Mouse (Mus musculus) embryo, embryonic 11 days (tissue): Measurements from ENCODE around the gene Clp1.
A peak's percentile ranks its signal among the peaks of the same experiment; 100 is the strongest.

Experiments
- DNase-seq: peaks from one replicate; pipeline ENCODE4 v3.0.0-alpha.2; 2015

Gene Clp1

DNA sequence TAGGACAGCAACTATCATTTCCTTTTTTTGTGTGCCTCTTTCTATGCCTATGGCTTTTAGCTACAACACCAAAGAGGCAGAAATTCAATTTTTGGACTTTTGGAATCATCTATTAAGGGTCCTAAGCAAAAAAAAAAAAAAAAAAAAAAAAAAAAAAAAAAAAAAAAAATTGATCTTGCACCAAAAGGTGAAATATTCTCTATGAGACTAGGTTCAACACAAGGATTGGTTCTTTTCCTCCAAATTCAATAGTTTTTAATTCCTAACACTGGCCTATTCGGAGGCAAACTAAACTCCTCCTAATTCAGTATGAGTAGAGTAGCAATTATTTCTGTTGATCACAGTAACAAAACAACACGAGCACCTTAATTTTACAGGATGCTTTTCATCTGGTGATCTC, 15.3 kb downstream of the Clp1 start:
- DNase-seq = no peak

DNA sequence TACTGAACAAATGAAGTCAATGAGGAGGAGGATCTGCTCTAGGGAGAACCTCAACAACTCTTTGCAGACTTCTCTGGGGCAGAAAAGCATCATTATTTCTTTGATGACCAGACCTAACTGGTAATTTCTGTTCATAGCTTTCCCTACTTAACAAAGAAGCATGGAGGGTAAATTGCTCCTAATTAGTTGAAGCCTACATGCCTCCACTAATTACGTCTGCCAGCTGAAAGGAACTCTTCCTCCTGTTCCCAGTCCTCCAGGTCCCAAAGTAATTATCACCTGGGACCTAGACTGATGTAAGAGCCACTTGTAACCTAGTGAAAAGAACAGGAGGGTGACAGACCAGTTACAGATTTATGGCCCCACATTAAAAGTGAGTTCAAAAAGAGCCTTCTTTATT, 19.6 kb downstream of the Clp1 start:
- no peak for DNase-seq

DNA sequence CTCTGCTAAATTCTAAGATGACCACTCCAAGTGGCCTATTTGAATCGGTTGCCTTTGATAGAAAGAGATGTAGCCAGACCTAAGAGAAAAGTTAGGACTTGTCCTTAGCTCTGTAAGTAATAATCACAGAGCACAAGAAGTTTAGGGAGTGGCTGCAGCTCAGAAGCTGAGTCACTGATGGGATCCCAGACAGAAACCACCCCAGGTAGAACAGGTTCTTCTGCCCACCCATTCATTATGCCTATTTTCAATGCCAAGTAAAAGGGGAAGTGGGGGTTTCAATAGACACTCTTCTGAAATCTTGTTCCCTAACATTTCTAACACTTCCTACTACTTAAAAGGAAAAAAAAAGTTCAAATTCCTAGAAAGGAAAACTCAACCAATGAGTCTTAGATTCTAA, 21.9 kb downstream of the Clp1 start:
- DNase-seq = no peak

DNA sequence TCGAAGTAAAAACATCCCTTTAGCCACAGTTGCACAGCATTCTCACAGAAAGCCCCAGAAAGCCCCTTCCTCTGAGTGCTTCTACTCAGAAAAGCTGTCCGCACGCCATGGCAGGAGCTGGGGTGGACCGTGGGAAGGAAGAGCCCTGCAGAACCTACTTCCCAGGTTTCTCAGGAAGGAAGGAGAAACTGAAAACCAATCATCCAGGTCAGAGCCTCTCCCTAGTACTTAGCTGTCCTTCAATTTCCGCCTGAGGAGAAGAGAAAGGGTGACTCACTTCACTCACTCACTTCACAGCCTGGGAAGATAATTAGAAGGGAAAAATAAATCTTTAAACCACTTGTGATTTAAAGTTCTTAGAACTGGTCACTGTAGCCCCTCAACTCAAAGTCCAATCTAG, 22.8 kb downstream of the Clp1 start:
- no peak for DNase-seq

DNA sequence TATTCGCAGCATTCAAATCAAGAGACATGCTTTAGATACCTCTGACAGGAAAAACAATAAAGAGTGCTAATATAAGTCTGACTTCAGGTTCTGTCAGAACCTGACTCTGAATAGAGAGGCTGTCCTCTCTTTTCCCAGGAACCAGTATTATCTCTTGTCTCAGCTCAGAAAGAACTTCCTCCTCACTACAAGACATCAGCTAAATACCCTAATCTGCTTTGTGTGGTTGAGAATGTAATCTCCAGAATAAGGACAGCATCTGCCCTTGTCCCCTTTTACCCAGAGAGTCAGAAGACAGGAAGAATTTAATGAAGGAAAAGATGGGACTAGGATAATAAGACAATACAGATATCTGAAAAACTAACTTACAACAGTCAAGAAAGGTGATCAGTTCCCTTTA, 23.7 kb downstream of the Clp1 start:
- DNase-seq = no peak

DNA sequence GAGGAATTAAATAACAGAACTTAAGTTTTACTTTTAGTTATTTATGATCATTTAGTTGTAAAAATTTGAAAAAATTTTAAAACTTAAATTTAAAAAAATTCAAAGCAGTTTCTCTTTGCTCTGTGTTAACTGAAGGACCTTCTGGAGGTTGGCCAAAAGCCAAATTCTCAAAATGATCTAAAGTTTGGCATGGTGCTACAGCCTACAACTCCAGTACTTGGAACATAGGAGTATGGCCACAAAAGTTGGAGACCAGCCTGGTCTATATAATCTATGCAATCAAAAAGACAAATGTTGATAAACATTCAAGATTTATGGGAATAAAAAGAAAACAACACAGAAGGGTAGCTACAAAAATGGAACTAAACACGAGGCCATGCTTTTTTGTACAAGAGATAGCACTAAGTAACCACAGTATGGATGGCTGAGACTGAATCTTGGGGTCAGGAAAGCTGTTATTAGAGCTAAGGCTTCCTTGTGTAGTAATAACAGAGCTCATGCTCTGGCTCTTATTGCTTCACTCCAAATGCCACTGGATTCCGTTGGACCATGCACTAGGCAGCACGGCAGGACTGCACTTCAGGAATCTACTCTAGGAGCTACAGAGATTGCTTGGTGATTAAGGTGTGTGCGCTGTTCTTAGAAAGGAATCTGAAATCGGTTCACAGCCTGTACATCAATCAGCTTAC, 32.0 kb downstream of the Clp1 start:
- DNase-seq = no peak

DNA sequence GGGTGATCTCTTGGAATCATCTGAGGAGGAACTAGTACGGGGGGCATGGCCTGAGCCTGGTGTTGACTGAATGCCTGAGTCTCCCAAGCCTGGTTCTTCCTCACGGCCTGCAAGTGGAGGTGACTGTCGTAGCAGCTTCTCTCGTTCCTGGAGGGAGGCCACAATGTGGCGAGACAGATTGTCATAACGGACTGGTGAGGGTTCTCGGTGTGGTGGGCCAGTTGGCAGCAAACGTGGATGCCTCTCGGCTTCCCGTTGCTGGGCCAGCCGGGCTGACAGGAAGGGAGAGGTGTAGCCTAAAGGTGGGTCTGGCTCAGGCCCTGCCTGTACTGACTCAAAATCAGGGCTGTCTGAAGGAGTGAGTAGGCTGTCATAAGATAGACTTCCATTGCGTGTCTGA, 37.1 kb downstream of the Clp1 start:
- DNase-seq = no peak

DNA sequence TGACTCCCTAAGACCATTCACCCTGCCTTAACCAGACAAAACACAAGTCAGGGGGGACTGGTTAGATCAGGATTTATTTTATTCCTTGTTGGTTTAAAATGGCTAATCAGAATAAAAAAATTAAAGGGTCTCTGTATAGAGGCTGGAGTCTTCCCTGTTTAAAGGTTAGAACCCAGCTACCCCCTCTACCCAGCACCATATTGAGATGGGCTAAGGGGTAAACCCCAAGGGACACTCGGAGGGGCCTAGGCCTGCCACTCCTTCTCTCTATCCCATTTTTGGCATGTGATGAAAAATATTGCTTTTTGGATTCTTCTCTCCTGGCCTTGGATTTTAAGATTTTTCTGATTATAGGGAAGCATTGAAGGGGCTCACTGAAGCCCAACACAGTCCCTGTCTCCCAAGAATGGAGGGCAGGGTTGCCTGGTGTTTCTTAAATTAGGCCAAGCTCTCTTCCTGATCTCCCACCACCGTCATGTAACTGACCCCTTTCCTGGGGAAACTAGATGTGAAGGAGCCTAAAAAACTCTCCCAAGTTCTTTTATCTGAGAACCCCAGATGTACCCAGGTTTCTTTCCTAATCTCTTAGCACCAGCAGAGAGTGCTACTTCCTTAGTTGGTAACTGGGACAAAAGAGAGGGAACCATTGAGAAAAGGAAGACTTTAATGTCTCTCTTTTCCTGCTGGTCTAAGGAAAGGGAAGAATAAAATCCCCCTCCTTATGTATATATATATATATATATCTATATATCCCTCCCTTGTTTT, 38.9 kb downstream of the Clp1 start:
- no peak for DNase-seq

DNA sequence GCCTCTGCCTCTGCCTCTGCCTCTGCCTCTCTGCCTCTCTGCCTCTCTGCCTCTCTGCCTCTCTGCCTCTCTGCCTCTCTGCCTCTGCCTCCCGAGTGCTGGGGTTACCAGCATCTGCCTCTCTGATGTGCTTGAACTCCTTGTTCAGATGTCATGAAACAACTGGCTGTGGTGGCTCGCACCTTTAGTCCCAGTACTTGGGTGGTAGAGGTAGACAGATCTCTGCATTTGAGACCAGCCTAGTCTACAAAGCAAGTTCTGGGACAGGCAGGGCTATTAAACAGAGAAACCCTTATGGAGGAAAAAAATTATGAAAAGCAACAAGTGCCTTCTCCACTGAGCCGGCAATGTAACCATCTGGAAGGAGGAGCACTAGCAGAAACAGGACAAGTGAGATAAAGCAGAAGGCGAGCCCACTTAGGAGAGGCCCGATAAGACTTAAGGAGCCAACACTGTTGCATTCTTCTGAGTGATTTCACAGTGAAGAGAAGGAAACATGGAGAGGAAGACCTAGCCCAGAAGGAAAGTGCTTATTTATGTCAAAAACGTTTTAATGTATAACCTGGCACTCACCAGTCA, 44.5 kb downstream of the Clp1 start:
- DNase-seq = no peak

DNA sequence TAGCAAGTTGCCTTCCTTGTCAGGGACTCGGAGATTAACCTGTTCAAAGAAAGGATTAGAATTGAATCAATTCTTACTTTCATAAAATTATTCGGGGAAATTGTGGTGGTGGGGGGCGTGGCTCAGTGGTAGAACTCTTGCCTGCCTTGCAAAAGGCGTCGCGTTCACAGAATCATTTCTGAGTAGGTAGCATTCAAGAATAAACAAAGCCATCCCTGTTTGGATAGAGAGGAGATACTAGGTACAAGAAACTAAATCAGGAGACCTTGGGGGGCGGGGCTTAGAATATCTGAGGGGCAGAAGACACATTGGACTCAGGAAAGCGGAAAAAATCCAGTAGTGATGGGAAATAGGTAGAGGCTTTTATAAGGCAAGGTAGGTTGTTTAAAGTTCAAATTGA, 48.1 kb downstream of the Clp1 start, which contains the start of gene Tmx2:
Gene Tmx2, minus strand, starts transcription at position 125 of the 400 bp plus-strand sequence.
- DNase-seq = no peak

DNA sequence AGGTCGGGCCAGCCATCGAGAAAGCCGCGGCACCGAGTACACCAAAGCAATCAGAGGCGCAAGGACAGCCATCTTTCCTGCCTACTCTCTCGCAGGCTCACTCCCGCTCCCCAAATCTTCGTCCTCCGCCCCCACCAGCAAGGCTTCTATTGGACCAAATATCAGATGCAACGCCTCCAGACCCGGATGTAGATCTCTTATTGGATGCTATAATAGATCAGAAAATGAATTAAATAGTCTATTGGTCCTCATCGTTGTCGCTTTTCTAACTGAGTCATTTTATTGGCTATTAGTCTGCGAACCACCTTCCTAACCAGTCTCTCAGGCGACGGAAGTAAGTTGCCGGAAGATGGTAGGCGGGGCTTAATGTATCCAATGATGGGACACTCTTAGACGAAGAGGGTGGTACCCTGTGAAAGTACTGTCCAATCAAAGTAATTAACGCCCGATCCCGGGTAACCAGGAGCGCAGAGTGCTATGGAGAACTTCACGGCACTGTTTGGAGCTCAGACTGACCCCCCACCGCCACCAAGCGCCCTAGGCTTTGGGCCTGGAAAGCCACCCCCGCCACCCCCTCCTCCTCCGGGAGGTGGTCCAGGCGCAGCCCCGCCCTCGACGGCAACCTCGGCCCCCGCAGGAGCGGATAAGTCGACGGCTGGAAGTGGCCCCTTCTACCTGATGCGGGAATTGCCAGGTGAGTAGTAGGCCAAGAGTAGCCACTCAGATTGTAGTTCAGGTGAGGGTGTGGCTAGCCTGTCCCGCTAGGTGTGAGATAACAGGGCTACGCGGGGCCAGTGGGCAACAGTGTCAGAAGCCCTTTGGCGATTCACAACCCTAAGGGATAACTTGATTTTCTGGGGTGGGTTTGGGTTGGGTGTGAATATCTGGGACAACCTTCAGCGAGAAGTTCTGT, 48.9 kb downstream of the Clp1 start, which contains the start of the genes Gm28635 and Med19:
Gene Gm28635, minus strand, starts transcription at position 74 of the 913 bp plus-strand sequence.
Gene Med19, plus strand, starts transcription at position 435 of the 913 bp plus-strand sequence.
- DNase-seq = peak; percentile 99

DNA sequence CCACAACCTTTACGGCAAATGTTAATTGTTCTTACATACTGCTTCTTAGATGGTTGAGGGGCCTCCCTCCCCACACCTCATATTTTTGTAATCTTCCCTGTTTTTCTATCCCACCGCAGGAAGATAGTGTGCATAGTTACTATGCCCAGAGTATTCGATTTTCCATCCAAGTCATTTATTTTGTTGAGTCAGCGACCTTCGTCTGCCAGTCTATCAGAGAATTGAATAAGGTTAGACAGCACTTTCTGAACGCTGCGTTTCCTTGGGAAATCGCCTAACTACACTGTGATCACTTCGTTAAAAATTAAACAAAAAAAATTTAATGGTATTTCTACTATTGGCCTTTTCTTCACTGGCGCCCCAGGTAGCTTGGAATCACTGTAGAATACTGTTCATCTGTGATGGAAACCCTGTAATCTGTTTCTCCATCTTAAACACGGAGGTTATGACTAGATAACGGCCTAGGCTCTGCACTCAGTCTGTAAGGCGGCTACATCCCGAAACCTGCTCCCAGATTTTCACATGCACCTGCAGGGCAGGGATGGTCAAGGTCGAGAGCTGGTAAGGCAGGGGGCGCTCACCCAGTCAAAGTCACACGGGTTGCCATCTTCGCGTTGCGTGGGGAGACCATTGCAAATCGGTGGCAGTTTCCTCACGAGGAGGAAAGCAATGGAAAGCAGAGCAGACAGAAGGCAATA, 49.7 kb downstream of the Clp1 start:
- DNase-seq = peak; percentile 56
